Mouse (Mus musculus) embryonic fibroblast, embryonic 13.5 days (primary cell): Measurements from ENCODE around the gene Afap1l2.

Experiments used
- CTCF ChIP-seq: IDR thresholded peaks from 2 replicates; pipeline ENCODE4 v1.5.1; 2011; ENCODE audit warnings: mild to moderate bottlenecking, control low read depth, low read length, moderate library complexity, borderline replicate concordance; ENCODE audit not compliant: insufficient read depth
- POLR2A ChIP-seq: IDR thresholded peaks from 2 replicates; pipeline ENCODE4 v1.6.1; 2011; ENCODE audit warnings: low read depth, mild to moderate bottlenecking, control low read depth, low read length, moderate library complexity

- TF ChIP-seq CTCF (no peak), POLR2A (no peak)
Observed at GRCm38 (mm10) chr19:56913761-56914160, 94.3 kb downstream of the Afap1l2 start.
